Mouse (Mus musculus): Measurements from ENCODE around the gene Fanci.

The Fanci gene

GRCm38 (mm10) chr7:79387991-79388390, 3.7 kb upstream of the Fanci start:
- DNase-seq, result no peak

- no peak for DNase-seq
These were observed 3.0 kb upstream of the Fanci start for GRCm38 (mm10) chr7:79388671-79389206.

- DNase-seq, result no peak
These were observed 1.5 kb upstream of the Fanci start for GRCm38 (mm10) chr7:79390141-79390708.

GRCm38 (mm10) chr7:79391471-79391870, 258 bp upstream of the Fanci start:
- no peak for DNase-seq

- peak in 1 of 2 experiments; percentile 34 for DNase-seq
These were observed 1.3 kb downstream of the Fanci start for GRCm38 (mm10) chr7:79392860-79393513.

- no peak for DNase-seq
These were observed 2.2 kb downstream of the Fanci start for GRCm38 (mm10) chr7:79393924-79394323.

GRCm38 (mm10) chr7:79394666-79395065, 2.9 kb downstream of the Fanci start:
- no peak for DNase-seq

- DNase-seq, result no peak
These were observed 3.5 kb downstream of the Fanci start for GRCm38 (mm10) chr7:79395186-79395585.

- no peak for DNase-seq
These were observed 5.8 kb downstream of the Fanci start for GRCm38 (mm10) chr7:79397446-79397963.

- no peak for DNase-seq
These were observed 6.7 kb downstream of the Fanci start for GRCm38 (mm10) chr7:79398426-79398825.

- no peak for DNase-seq
These were observed 7.2 kb downstream of the Fanci start for GRCm38 (mm10) chr7:79398971-79399370.

- DNase-seq, result no peak
These were observed 8.6 kb downstream of the Fanci start for GRCm38 (mm10) chr7:79400296-79400695.

GRCm38 (mm10) chr7:79414449-79415375, 23.0 kb downstream of the Fanci start:
- no peak for DNase-seq

- no peak for DNase-seq
These were observed 28.2 kb downstream of the Fanci start for GRCm38 (mm10) chr7:79419950-79420349.

- DNase-seq, result no peak
These were observed 31.1 kb downstream of the Fanci start for GRCm38 (mm10) chr7:79422876-79423275.

- no peak for DNase-seq
These were observed 34.1 kb downstream of the Fanci start for GRCm38 (mm10) chr7:79425804-79426203.

- no peak for DNase-seq
These were observed 36.5 kb downstream of the Fanci start for GRCm38 (mm10) chr7:79428243-79428642.

- no peak for DNase-seq
These were observed 48.3 kb downstream of the Fanci start for GRCm38 (mm10) chr7:79440035-79440434.

GRCm38 (mm10) chr7:79447048-79447447, 55.3 kb downstream of the Fanci start:
- no peak for DNase-seq

GRCm38 (mm10) chr7:79447486-79447885, 55.8 kb downstream of the Fanci start:
- no peak for DNase-seq

GRCm38 (mm10) chr7:79461721-79462120, 70.0 kb downstream of the Fanci start:
- DNase-seq, result no peak

- DNase-seq, result no peak
These were observed 71.8 kb downstream of the Fanci start for GRCm38 (mm10) chr7:79463376-79464077.

Measured in thymus, postnatal 36 days (tissue).